ENCODE assay signal across 8 mouse cellular contexts in the genomic region with DNA sequence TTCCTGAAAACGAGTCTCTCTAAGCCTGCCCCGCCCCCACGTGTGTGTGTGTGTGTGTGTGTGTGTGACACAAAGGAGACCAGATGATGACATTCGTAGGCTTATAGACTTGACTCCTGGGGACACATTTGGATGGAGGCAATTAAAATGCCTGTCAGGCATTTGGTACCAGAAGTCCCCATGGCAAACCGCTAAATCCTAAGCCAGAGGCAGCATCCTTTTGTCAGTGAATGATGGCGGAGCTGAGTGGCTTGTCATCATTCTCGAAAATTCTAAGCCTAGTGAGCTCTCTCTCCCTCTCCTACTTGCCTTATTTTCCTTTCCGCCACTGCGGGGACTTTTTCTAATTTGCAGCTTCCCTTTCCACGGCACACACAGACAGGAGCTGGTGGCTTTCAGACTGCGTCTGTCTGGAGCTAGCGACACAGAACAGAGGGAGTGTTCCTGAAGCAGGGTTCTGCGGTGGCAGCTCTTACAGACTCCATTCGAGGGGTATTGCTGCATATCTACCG.
DNase-seq lines count a peak whose midpoint lies in the region; ATAC-seq lines count a peak whose summit lies in the region.

No protein-coding gene starts in this region.

- H3K4me2 ChIP-seq in kidney, embryonic 15.5 days: peak overlapping the region; percentile 43
- H3K4me2 ChIP-seq in embryonic facial prominence, embryonic 15.5 days (replicated peaks): peak overlapping the region; percentile 33
- H3K4me2 ChIP-seq in midbrain, embryonic 11.5 days: peak overlapping the region; percentile 38

- no peak overlapping the region for H3K27ac ChIP-seq in kidney, embryonic 15.5 days
- no peak overlapping the region for H3K27ac ChIP-seq in embryonic facial prominence, embryonic 15.5 days (replicated peaks)
- H3K27ac ChIP-seq in midbrain, embryonic 11.5 days (ENCODE audit: low read depth, low read length): peak overlapping the region; percentile 91

- ATAC-seq in kidney, embryonic 15.5 days (replicated peaks; ENCODE audit: low FRiP score): no peak
- ATAC-seq in embryonic facial prominence, embryonic 15.5 days (ENCODE audit: insufficient number of reproducible peaks, low FRiP score, low TSS enrichment, low read depth): no peak
- peak; percentile 87 for ATAC-seq in midbrain, embryonic 11.5 days (ENCODE audit: low FRiP score)
- ATAC-seq in CD4-positive, CD25-positive, alpha-beta regulatory T cell, adult 4 months: no peak

- 0 out of 2 replicates have a peak, but pooled peaks cover 5% of the 10 kb centered on the region for H3K4me1 ChIP-seq in kidney, embryonic 15.5 days
- no peaks in the 10 kb centered on the region for H3K4me1 ChIP-seq in embryonic facial prominence, embryonic 15.5 days
- H3K4me1 ChIP-seq in midbrain, embryonic 11.5 days (ENCODE audit: control insufficient read depth, insufficient read depth, low read length): peaks cover 18% of the 10 kb centered on the region

- H3K9ac ChIP-seq in kidney, embryonic 15.5 days: no peak overlapping the region
- H3K9ac ChIP-seq in embryonic facial prominence, embryonic 15.5 days: no peak overlapping the region
- H3K9ac ChIP-seq in midbrain, embryonic 11.5 days (ENCODE audit: low read length): peak overlapping the region; percentile 66

- DNase-seq in kidney, adult 8-10 months: no peak
- DNase-seq in layer of hippocampus, adult 18-20 months (ENCODE audit: low spot score in 2 of 2): peak; percentile 78 to 89
- peak; percentile 93 for DNase-seq in midbrain, embryonic 11.5 days (ENCODE audit: low spot score, missing footprints)
- DNase-seq in lung, postnatal 14 days: no peak
- DNase-seq in gastrocnemius, postnatal 4 days (ENCODE audit: low spot score in 2 of 2): no peak

- H3K9me3 ChIP-seq in kidney, embryonic 15.5 days (replicated peaks): no peaks in the 10 kb centered on the region
- H3K9me3 ChIP-seq in embryonic facial prominence, embryonic 15.5 days (replicated peaks): no peaks in the 10 kb centered on the region
- no peaks in the 10 kb centered on the region for H3K9me3 ChIP-seq in midbrain, embryonic 11.5 days (ENCODE audit: control insufficient read depth, low read length)

- no peaks in the 10 kb centered on the region for H3K27me3 ChIP-seq in kidney, embryonic 15.5 days
- no peaks in the 10 kb centered on the region for H3K27me3 ChIP-seq in embryonic facial prominence, embryonic 15.5 days
- no peaks in the 10 kb centered on the region for H3K27me3 ChIP-seq in midbrain, embryonic 11.5 days (ENCODE audit: control insufficient read depth, insufficient read depth, low read length)

- 39% methylated on average over 15 of the region's 15 CpGs for WGBS in kidney, embryonic 15.5 days
- 30% methylated on average over 15 of the region's 15 CpGs for WGBS in embryonic facial prominence, embryonic 15.5 days
- WGBS in midbrain, embryonic 11.5 days: 26% methylated on average over 15 of the region's 15 CpGs

- no peaks in the 10 kb centered on the region for H3K36me3 ChIP-seq in kidney, embryonic 15.5 days
- H3K36me3 ChIP-seq in embryonic facial prominence, embryonic 15.5 days: no peaks in the 10 kb centered on the region
- no peaks in the 10 kb centered on the region for H3K36me3 ChIP-seq in midbrain, embryonic 11.5 days (ENCODE audit: control insufficient read depth, insufficient read depth, low read length)

- H3K4me3 ChIP-seq in kidney, embryonic 15.5 days (replicated peaks): no peak overlapping the region
- H3K4me3 ChIP-seq in embryonic facial prominence, embryonic 15.5 days (replicated peaks): 0 out of 2 replicates have a peak overlapping the region, but pooled peaks have one; percentile 17
- H3K4me3 ChIP-seq in midbrain, embryonic 11.5 days (ENCODE audit: low read depth, low read length): peak overlapping the region; percentile 34

Comparison
In these comparisons a context has a peak if more than half of its experiments do, and no peak if none do; other contexts are left out.
1. DNase-seq: peak in layer of hippocampus, adult 18-20 months (2 of 2) and midbrain, embryonic 11.5 days (single experiment); none in kidney, adult 8-10 months (0 of 2), lung, postnatal 14 days (single experiment) and gastrocnemius, postnatal 4 days (0 of 2).
2. Peak in every context shown above with its lines, with median percentiles within 50 percentile points of each other: H3K4me2 ChIP-seq.